ENCODE assay signal across 8 mouse cellular contexts in the genomic region with DNA sequence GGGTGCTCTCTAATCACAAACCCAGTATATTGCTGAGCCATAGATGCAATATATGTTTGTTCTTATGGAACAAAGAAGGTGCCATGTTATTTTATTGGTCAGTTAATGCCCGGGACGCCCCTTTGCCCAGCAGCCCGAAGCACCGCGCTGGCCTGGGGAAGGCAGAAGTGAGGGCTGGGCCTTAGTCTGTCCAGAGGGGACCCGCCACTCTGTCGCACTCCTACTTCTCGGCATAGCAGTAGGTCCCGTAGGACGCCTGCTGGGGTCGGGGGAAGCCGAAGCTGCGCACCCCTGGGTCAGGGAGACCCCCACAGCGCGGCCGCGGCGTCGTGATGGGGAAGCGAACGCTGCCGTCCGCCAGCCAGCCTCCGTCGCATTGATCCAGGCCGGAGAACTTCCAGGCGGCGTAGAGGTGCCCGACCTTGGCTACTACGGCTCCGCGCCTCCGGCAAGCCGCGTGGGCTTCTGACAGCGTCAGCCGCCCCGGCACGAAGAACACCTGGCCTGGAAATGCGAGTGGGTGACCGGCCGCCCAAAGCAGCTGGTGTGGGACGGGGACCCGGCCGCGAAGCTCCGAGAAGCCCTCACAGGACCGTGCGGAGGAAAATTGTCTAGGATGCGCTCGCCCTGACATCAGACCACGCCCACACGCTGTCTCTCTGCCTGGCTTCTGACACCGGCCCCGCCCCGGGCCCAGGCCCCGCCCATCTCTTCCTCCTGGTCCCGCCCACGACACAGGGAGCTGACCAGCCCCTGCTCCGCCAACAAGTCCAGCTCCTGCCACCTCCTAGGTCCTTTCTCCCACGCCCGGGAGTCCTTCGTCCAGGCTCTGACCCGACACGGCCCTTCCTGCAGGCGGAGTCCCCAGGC. TPM values are rescaled to one million over a fixed set of nuclear protein-coding genes. Genes with fewer than 3 reads are reported as not detected.
A peak's percentile ranks its signal among the peaks of the same experiment; 100 is the strongest.
DNase-seq lines count a peak whose midpoint lies in the region; ATAC-seq and TF ChIP-seq lines count a peak whose summit lies in the region.

No protein-coding gene starts in this region.

- no peak for TF ChIP-seq POLR2A in ES-Bruce4 (IDR thresholded peaks at IDR 0.05; ENCODE audit: insufficient read depth, low read length)

- under 1% methylated on average over 58 of the region's 66 CpGs for WGBS in forebrain, embryonic 14.5 days
- WGBS in liver, embryonic 16.5 days (ENCODE audit: insufficient replicate concordance), result 2% methylated on average over 66 of the region's 66 CpGs
- 1% methylated on average over 65 of the region's 66 CpGs for WGBS in neural tube, embryonic 13.5 days
- 2% methylated on average over 65 of the region's 66 CpGs for WGBS in stomach, postnatal 0 days

- peak overlapping the region; percentile 21; the same call in 1 of the 2 replicates for H3K9ac ChIP-seq in ES-Bruce4 (ENCODE audit: low read depth, poor library complexity, severe bottlenecking)
- H3K9ac ChIP-seq in forebrain, embryonic 14.5 days (ENCODE audit: low read length), result peak overlapping the region; percentile 57
- 0 out of 2 replicates have a peak overlapping the region, but pooled peaks have one; percentile 20 for H3K9ac ChIP-seq in liver, embryonic 16.5 days (ENCODE audit: low read depth, low read length)
- H3K9ac ChIP-seq in neural tube, embryonic 13.5 days, result peak overlapping the region; percentile 64
- H3K9ac ChIP-seq in stomach, postnatal 0 days (ENCODE audit: low read length), result peak overlapping the region; percentile 43; the same call in 1 of the 2 replicates

- H3K4me2 ChIP-seq in forebrain, embryonic 14.5 days (ENCODE audit: low read length), result peak overlapping the region; percentile 93
- H3K4me2 ChIP-seq in liver, embryonic 16.5 days (ENCODE audit: low read depth, low read length), result peak overlapping the region; percentile 82
- peak overlapping the region; percentile 96 for H3K4me2 ChIP-seq in neural tube, embryonic 13.5 days
- H3K4me2 ChIP-seq in stomach, postnatal 0 days (replicated peaks; ENCODE audit: low read depth), result peak overlapping the region; percentile 90

- DNase-seq in cerebellum, adult 11-12 months, result peak; percentile 94
- DNase-seq in forebrain, embryonic 14.5 days (ENCODE audit: low spot score), result peak; percentile 77
- DNase-seq in heart, postnatal 25 days (ENCODE audit: low spot score), result peak; percentile 78
- peak; percentile 90 for DNase-seq in layer of hippocampus, adult 11-12 months (ENCODE audit: low spot score)
- peak; percentile 90 for DNase-seq in stomach, postnatal 0 days (ENCODE audit: low spot score)

- H3K4me3 ChIP-seq in ES-Bruce4 (ENCODE audit: low read depth, low read length), result peak overlapping the region; percentile 74
- H3K4me3 ChIP-seq in forebrain, embryonic 14.5 days (ENCODE audit: low read depth, low read length), result peak overlapping the region; percentile 51
- peak overlapping the region; percentile 60 for H3K4me3 ChIP-seq in liver, embryonic 16.5 days (ENCODE audit: low read depth, low read length)
- peak overlapping the region; percentile 53 for H3K4me3 ChIP-seq in neural tube, embryonic 13.5 days
- H3K4me3 ChIP-seq in stomach, postnatal 0 days (ENCODE audit: low read depth, low read length), result peak overlapping the region; percentile 45

- no peaks in the 10 kb centered on the region for H3K4me1 ChIP-seq in ES-Bruce4 (ENCODE audit: control insufficient read depth, insufficient read depth, low read length)
- peaks cover 15% of the 10 kb centered on the region for H3K4me1 ChIP-seq in forebrain, embryonic 14.5 days (ENCODE audit: control insufficient read depth, insufficient read depth, low read length)
- peaks cover 11% of the 10 kb centered on the region for H3K4me1 ChIP-seq in liver, embryonic 16.5 days (ENCODE audit: control insufficient read depth, low read depth, low read length)
- peaks cover 22% of the 10 kb centered on the region for H3K4me1 ChIP-seq in neural tube, embryonic 13.5 days (replicated peaks)
- no peaks in the 10 kb centered on the region for H3K4me1 ChIP-seq in stomach, postnatal 0 days (replicated peaks; ENCODE audit: control insufficient read depth, insufficient read depth)

- H3K9me3 ChIP-seq in ES-Bruce4 (replicated peaks; ENCODE audit: control insufficient read depth, insufficient read depth, low read length, poor library complexity, severe bottlenecking), result no peaks in the 10 kb centered on the region
- no peaks in the 10 kb centered on the region for H3K9me3 ChIP-seq in forebrain, embryonic 14.5 days (replicated peaks; ENCODE audit: control insufficient read depth, low read length)
- no peaks in the 10 kb centered on the region for H3K9me3 ChIP-seq in liver, embryonic 16.5 days (replicated peaks; ENCODE audit: control insufficient read depth, low read length)
- no peaks in the 10 kb centered on the region for H3K9me3 ChIP-seq in neural tube, embryonic 13.5 days
- no peaks in the 10 kb centered on the region for H3K9me3 ChIP-seq in stomach, postnatal 0 days (ENCODE audit: control insufficient read depth, low read length)

- TF ChIP-seq EP300 in ES-Bruce4 (IDR thresholded peaks at IDR 0.05; ENCODE audit: insufficient read depth, low read depth, low read length), result no peak
- TF ChIP-seq EP300 in stomach, postnatal 0 days (optimal IDR thresholded peaks at IDR 0.05), result no peak

- peak; percentile 89 for ATAC-seq in forebrain, embryonic 14.5 days
- ATAC-seq in liver, embryonic 16.5 days (ENCODE audit: low read depth), result peak; percentile 89
- peak; percentile 91 for ATAC-seq in neural tube, embryonic 13.5 days (ENCODE audit: low read depth)
- ATAC-seq in stomach, postnatal 0 days (ENCODE audit: low FRiP score, low TSS enrichment), result peak; percentile 91

- H3K36me3 ChIP-seq in ES-Bruce4 (ENCODE audit: control insufficient read depth, insufficient read depth, low read length, poor library complexity, severe bottlenecking), result no peaks in the 10 kb centered on the region
- H3K36me3 ChIP-seq in forebrain, embryonic 14.5 days (ENCODE audit: control insufficient read depth, insufficient read depth, low read length), result no peaks in the 10 kb centered on the region
- no peaks in the 10 kb centered on the region for H3K36me3 ChIP-seq in liver, embryonic 16.5 days (ENCODE audit: control insufficient read depth, insufficient read depth)
- H3K36me3 ChIP-seq in neural tube, embryonic 13.5 days, result no peaks in the 10 kb centered on the region
- no peaks in the 10 kb centered on the region for H3K36me3 ChIP-seq in stomach, postnatal 0 days (ENCODE audit: control insufficient read depth, insufficient read depth, low read length)

- peaks cover 10% of the 10 kb centered on the region for H3K27me3 ChIP-seq in ES-Bruce4 (ENCODE audit: control insufficient read depth, insufficient read depth, low read length, poor library complexity, severe bottlenecking)
- peaks cover 57% of the 10 kb centered on the region for H3K27me3 ChIP-seq in forebrain, embryonic 14.5 days (replicated peaks; ENCODE audit: control insufficient read depth, insufficient read depth, low read length)
- peaks cover 70% of the 10 kb centered on the region for H3K27me3 ChIP-seq in liver, embryonic 16.5 days (ENCODE audit: control insufficient read depth, insufficient read depth, low read depth, low read length)
- peaks cover 89% of the 10 kb centered on the region for H3K27me3 ChIP-seq in neural tube, embryonic 13.5 days
- peaks cover 21% of the 10 kb centered on the region; the same call in 1 of the 2 replicates for H3K27me3 ChIP-seq in stomach, postnatal 0 days (ENCODE audit: control insufficient read depth, insufficient read depth, low read length)

- TF ChIP-seq CTCF in ES-Bruce4 (IDR thresholded peaks at IDR 0.05; ENCODE audit: low read depth, low read length), result no peak
- no peak; the same call in 1 of the 2 replicates for TF ChIP-seq CTCF in stomach, postnatal 0 days (IDR thresholded peaks at IDR 0.05; ENCODE audit: low read depth)

- no peak overlapping the region for H3K27ac ChIP-seq in ES-Bruce4 (ENCODE audit: insufficient read depth, low read length)
- no peak overlapping the region for H3K27ac ChIP-seq in forebrain, embryonic 14.5 days (ENCODE audit: low read depth, low read length)
- no peak overlapping the region for H3K27ac ChIP-seq in liver, embryonic 16.5 days (ENCODE audit: low read length)
- H3K27ac ChIP-seq in neural tube, embryonic 13.5 days (replicated peaks), result no peak overlapping the region
- H3K27ac ChIP-seq in stomach, postnatal 0 days (replicated peaks), result no peak overlapping the region

- intact Hi-C loops in heart, postnatal 25 days (cut with DNase I), result no loop called here

RNA-seq across cellular contexts. Expression of a gene that starts 4.8 kb away (rescaled TPM):
- polyA plus RNA-seq in ES-Bruce4 (2011; ENCODE audit: insufficient read depth, insufficient read length, low read depth, missing spikeins), result not detected in 2 replicates
- polyA plus RNA-seq in forebrain, embryonic 14.5 days (2014; fragmentation: Nextera tagmentation; extraction: Ambion mirVana), result 0.52 TPM in 1 of 2 replicates, not detected in the other
- not detected for total RNA-seq in heart, postnatal 25 days (2021)
- not detected in 2 replicates for polyA plus RNA-seq in liver, embryonic 16.5 days (2015; fragmentation: Nextera tagmentation; extraction: Ambion mirVana)
- 0.36 and 0.40 TPM in 2 replicates for polyA plus RNA-seq in neural tube, embryonic 13.5 days (2015; fragmentation: Nextera tagmentation; extraction: Ambion mirVana)
- not detected in 2 replicates for polyA plus RNA-seq in stomach, postnatal 0 days (2015; fragmentation: Nextera tagmentation; extraction: Ambion mirVana)

RNA-seq across cellular contexts. Expression of a gene that starts 20.4 kb away (rescaled TPM):
- polyA plus RNA-seq in ES-Bruce4 (2011; ENCODE audit: insufficient read depth, insufficient read length, low read depth, missing spikeins), result 27.7 and 27.8 TPM in 2 replicates
- polyA plus RNA-seq in forebrain, embryonic 14.5 days (2014; fragmentation: Nextera tagmentation; extraction: Ambion mirVana), result 22.9 and 25.2 TPM in 2 replicates
- total RNA-seq in heart, postnatal 25 days (2021), result 10 to 100 TPM in 1 of 2 experiments, 1 to 10 TPM in 1; 7.8 to 10.2 TPM
- 13.2 and 14.1 TPM in 2 replicates for polyA plus RNA-seq in liver, embryonic 16.5 days (2015; fragmentation: Nextera tagmentation; extraction: Ambion mirVana)
- 29.5 and 30.3 TPM in 2 replicates for polyA plus RNA-seq in neural tube, embryonic 13.5 days (2015; fragmentation: Nextera tagmentation; extraction: Ambion mirVana)
- polyA plus RNA-seq in stomach, postnatal 0 days (2015; fragmentation: Nextera tagmentation; extraction: Ambion mirVana), result 17.4 and 19.2 TPM in 2 replicates

RNA-seq across cellular contexts. Expression of a gene that starts 22.5 kb away (rescaled TPM):
- polyA plus RNA-seq in ES-Bruce4 (2011; ENCODE audit: insufficient read depth, insufficient read length, low read depth, missing spikeins), result 1.1 TPM in 2 replicates
- polyA plus RNA-seq in forebrain, embryonic 14.5 days (2014; fragmentation: Nextera tagmentation; extraction: Ambion mirVana), result 13.5 and 21.9 TPM in 2 replicates
- total RNA-seq in heart, postnatal 25 days (2021), result under 1 TPM; 0.14 to 0.26 TPM
- polyA plus RNA-seq in liver, embryonic 16.5 days (2015; fragmentation: Nextera tagmentation; extraction: Ambion mirVana), result 0.04 TPM in 1 of 2 replicates, not detected in the other
- polyA plus RNA-seq in neural tube, embryonic 13.5 days (2015; fragmentation: Nextera tagmentation; extraction: Ambion mirVana), result 37.8 and 41.3 TPM in 2 replicates
- 0.08 and 0.18 TPM in 2 replicates for polyA plus RNA-seq in stomach, postnatal 0 days (2015; fragmentation: Nextera tagmentation; extraction: Ambion mirVana)

RNA-seq across cellular contexts. Expression of a gene that starts 35.7 kb away (rescaled TPM):
- polyA plus RNA-seq in ES-Bruce4 (2011; ENCODE audit: insufficient read depth, insufficient read length, low read depth, missing spikeins), result 63.0 and 67.1 TPM in 2 replicates
- 171 and 192 TPM in 2 replicates for polyA plus RNA-seq in forebrain, embryonic 14.5 days (2014; fragmentation: Nextera tagmentation; extraction: Ambion mirVana)
- 10 to 100 TPM; 64.1 to 71.5 TPM for total RNA-seq in heart, postnatal 25 days (2021)
- polyA plus RNA-seq in liver, embryonic 16.5 days (2015; fragmentation: Nextera tagmentation; extraction: Ambion mirVana), result 83.2 and 85.0 TPM in 2 replicates
- 169 and 175 TPM in 2 replicates for polyA plus RNA-seq in neural tube, embryonic 13.5 days (2015; fragmentation: Nextera tagmentation; extraction: Ambion mirVana)
- polyA plus RNA-seq in stomach, postnatal 0 days (2015; fragmentation: Nextera tagmentation; extraction: Ambion mirVana), result 134 and 142 TPM in 2 replicates

RNA-seq across cellular contexts. Expression of a gene that starts 51.7 kb away (rescaled TPM):
- 34.5 and 36.0 TPM in 2 replicates for polyA plus RNA-seq in ES-Bruce4 (2011; ENCODE audit: insufficient read depth, insufficient read length, low read depth, missing spikeins)
- polyA plus RNA-seq in forebrain, embryonic 14.5 days (2014; fragmentation: Nextera tagmentation; extraction: Ambion mirVana), result 23.1 and 27.8 TPM in 2 replicates
- 10 to 100 TPM; 20.9 to 25.1 TPM for total RNA-seq in heart, postnatal 25 days (2021)
- 1.2 and 1.4 TPM in 2 replicates for polyA plus RNA-seq in liver, embryonic 16.5 days (2015; fragmentation: Nextera tagmentation; extraction: Ambion mirVana)
- polyA plus RNA-seq in neural tube, embryonic 13.5 days (2015; fragmentation: Nextera tagmentation; extraction: Ambion mirVana), result 44.1 and 47.1 TPM in 2 replicates
- 5.3 and 5.7 TPM in 2 replicates for polyA plus RNA-seq in stomach, postnatal 0 days (2015; fragmentation: Nextera tagmentation; extraction: Ambion mirVana)
